Mouse (Mus musculus) left cerebral cortex, postnatal 10 days (tissue): ENCODE measurements around the gene Skint3. TPM values are rescaled to one million over a fixed set of nuclear protein-coding genes. Genes with fewer than 3 reads are reported as not detected.
"Not testable (repeated sequence)": the region's sequence is repeated elsewhere in the genome, so short reads cannot be mapped to it uniquely, and the experiment has no call there.

ENCODE experiments used
- DNase-seq, 2 experiments: peaks; one replicate each; pipeline ENCODE4 v3.0.0; 2021 to 2022; ENCODE audit warnings: low spot score in 2 of 2, mixed read lengths in 1 of 2; ENCODE audit errors: extremely low spot score in 1 of 2
- intact Hi-C: fragments of 180-260 bp; cut with DNase I; formaldehyde crosslinking; loops from one replicate; pipeline ENCODE4 v1.15.1; 2025
- total RNA-seq, 2 experiments: library from RNA; stranded (reverse); gene quantifications; 2 replicates each; pipeline ENCODE4 v1.2.3; 2021

Gene Skint3
- not detected for total RNA-seq

DNA sequence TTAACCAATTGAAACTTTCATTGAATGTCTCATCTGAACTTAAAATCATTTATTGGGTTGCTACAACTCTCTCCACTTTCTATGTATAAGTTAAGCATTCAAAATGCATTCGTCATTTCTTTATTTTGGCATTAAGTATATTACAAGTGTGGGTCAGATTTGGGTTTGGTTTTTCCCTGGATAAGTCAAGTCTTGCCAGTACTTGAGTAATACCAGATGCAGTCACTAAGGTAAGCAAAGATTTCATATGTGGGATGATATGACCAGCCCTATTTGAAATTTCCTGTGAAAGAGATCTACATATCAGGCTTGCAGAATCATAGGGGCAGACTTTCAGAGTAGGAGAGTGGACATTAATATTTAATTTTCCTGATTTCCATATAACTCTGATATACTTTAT is at the start of gene Skint3:
Skint3 (plus strand) TSS at position 301 of the 400 bp plus-strand sequence.
- DNase-seq = no peak
- intact Hi-C loops = no loop called here

DNA sequence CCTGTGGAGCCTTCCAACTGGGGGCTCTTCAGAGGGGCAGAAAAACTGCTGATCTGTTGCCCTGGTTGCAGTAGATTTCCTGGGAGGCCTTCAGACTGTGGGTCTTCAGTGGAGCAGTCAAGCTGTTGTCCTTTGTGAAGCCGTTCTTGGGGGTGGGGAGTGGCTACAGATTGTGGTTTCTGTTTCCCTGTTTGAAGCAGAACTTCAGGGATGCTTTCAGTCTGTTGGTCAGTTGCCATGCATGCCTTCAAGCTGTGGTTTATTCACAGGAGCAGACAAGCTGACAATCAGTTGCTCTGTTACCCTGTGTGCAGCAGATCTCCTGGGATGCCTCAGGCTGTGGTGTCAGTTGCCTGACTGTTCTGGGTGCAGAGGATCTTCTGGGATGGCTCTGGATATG is 11.4 kb downstream of the Skint3 start:
- intact Hi-C loops = no loop called here

DNA sequence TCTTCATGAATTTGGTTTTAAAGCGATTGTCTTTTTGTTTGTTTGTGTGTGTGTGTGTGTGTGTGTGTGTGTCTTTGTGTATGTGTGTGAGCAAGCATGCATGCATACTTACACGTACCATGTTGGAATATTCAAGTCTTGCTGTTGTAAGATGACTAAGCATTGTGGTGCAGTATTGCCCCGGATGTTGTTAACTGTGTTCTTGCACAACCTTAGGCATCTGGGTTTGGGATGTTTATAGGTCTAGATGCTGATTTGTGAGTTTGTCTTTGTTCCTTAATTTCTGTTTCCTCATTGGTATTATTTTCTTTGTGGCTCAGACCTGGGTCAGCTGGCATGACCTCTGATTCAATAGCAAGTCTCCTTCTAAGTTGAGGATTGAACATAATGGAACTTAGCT is 11.9 kb downstream of the Skint3 start:
- intact Hi-C loops = no loop called here
- DNase-seq = no peak

More for the DNA sequence above, 11.4 kb downstream of the Skint3 start:
- DNase-seq = no peak

DNA sequence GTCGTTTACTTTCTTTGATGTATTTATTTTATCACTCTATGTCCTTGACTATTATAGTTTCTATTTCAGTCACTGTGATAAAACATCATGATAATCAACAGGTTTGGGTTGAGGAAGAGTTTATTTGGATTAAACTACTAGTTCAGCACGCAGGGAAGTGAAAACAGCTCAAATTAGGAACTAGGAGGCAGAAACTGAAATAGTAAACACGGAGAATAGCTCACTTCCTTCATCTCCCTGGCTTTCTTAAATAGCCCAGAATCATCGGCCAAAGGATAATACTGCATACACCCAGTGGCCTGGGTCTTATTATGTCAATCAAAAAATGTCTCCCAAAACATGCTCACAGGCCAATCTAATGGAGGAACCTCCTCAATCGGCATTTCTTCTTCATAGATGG is 24.0 kb downstream of the Skint3 start:
- intact Hi-C loops = no loop called here
- DNase-seq = no peak

DNA sequence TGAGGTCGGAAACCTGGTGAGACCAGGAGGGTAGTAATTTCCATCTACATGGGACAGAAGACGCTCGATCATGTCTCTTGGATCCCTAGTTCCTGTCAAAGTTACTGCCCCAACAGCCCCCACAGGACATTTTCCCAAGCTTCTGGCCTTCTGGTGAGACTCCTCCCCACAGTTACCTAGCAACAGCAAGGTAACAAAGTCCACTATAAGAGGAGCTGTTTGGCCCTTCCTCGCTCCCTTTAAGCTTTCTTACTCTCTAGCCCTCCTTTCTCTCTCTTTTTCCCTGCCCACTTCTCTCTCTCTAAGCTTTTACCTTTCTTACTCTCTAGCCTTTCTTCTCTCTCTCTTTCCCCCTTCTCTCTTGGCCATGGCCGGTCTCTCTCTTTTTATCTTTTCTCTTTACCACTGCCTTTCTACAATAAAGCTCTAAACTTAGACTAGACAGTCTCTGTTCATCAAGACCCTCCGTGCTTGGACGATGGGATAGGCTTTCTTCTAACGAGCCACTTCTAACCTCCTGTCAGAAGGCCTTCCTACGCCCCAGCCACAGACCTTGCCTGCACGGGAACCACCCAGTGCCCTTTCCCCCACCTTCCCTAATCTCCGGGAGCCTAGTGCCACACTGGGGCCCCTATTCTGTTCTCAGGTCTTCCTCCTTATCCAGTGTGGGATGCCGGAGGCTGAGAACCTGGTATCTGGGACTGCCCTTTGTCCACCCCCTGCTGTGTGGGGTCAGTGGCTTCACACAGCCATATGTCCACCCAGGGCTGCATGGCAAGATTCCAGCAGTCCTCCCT is 55.3 kb downstream of the Skint3 start:
- peak in 1 of 2 experiments; percentile 15 for DNase-seq
- intact Hi-C loops = no loop called here

DNA sequence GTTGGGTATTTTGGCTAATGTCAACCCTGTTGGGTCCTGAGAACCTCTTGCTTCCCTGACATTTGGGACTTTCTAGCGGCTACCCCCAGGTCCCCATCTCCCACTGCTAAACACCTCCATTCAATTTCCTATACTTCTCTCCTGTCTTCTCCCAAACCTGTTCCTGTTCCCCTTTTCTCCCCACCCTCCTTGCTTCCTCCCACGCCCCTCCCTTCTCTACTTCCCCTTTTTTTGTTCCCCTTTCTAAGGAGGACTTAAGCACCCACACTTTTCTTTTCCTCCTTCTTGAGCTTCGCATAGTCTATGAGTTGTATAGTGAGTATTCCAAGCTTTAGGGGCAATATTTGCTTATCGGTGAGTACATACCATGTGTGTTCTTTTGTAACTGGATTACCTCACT is 56.4 kb downstream of the Skint3 start:
- intact Hi-C loops = no loop called here
- DNase-seq = no peak

DNA sequence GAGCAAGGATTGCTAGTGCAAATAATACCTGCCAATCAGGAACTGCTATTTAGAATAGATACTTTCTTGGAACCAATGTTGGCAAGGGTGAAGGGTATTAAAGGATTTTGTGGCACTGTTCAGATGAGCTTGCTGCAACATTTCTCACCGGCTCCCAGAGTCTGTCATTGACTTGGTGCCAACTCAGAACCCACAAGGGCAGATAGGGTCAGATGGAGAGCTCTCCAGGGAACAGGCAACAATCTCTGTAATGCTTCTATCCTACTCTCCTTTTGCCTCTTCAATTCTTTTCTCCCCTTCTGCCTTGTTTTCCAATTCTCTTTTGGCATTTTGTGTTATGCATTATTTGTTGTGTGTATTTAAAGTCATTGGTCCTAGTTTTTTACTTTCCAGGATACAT is 70.3 kb downstream of the Skint3 start:
- DNase-seq = no peak
- intact Hi-C loops = no loop called here

DNA sequence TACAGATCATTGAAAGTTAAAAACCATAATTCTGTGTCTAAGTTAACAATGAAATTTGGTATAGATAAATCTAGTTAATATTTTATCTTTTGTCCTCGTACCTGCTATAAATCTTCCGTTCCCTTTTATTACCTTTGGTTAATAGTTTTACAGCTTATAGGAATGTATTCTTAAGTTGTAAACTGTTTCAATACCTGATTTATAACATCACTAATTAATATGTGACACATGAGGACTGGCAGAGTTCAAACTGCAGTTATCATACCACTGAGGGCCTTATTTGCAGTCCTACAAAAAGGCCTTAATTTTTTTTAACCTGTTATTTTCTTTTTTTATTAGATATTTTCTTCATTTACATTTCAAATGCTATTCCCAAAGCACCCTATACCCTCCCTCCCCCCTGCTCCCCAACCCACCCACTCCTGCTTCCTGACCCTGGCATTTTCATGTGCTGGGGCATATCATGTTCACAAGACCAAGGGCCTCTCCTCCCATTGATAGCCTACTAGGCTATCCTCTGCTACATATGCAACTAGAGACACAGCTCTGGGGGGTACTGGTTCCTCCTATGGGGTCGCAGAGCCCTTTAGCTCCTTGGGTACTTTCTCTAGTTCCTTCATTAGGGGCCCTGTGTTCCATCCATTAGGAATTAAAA is 70.9 kb downstream of the Skint3 start:
- intact Hi-C loops = no loop called here
- DNase-seq = no peak

DNA sequence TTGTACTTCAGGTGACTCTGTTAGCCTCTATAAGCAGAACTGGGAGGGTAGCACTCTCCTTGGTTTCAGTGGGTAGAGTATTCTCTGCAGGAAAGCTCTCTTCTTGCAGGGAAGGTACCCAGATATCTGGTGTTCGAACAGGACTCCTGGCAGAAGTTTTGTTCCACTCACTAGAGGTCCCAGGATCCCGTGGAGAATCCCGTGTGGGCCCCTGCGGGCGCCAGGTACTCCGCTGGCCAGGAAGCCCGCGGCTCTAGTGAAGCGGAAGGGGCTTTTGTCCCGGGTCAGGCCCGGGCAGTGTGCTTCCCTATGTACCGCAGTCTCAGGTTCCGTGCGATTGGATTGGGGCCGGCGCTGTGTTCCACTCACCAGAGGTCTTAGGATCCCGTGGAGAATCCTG is 117.1 kb downstream of the Skint3 start:
- intact Hi-C loops, DNase-seq: not testable (repeated sequence)

Other genes starting within 250 kb of the Skint3 start
- not detected for gene Skint1, start 226.0 kb upstream of the Skint3 start, total RNA-seq
- not detected for gene Skint4, start 160.2 kb upstream of the Skint3 start, total RNA-seq
- not detected for gene Skint9, start 201.7 kb downstream of the Skint3 start, total RNA-seq